Mouse (Mus musculus): ENCODE data around the gene Abo.

The Abo gene

DNA sequence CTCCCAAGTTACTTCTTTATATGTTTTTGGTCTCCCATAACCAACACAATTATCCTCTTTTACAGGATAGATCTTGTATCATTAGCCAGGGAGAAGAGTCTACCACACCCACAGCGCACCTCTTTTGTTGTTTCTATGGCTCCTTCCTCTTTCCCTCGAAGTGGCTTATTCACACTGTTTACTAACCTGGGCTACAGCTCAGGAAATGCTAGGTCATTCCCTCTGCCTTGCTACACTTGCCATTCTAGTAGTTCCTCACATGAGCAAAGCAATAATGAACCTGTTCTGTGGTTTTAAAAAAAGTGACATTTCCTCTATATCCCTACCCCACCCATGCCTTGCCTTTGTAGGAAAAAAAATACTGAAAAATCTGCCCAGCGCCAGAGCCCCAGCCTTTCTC lies 1.9 kb downstream of the Abo start:
- DNase-seq (ENCODE audit: low spot score), result no peak

DNA sequence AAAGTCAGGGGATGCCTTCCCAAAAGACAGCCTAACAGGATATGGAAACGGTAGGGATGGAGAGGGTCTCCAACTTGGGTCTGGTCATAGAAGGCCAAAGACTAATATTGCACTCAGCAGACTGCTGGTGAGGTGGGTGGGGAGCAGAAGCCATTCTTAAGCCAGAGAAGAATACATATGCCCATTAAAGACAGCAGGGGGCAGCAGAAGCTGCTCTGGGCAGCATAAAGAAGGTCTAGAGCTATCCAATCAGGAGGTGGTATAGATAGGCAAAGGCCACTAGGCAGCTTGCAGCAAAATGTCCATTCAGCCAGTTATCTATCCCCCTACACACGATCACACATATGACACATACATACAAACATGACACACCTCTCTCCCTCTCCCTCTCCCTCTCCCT lies 17.1 kb downstream of the Abo start:
- DNase-seq (ENCODE audit: low spot score), result no peak

DNA sequence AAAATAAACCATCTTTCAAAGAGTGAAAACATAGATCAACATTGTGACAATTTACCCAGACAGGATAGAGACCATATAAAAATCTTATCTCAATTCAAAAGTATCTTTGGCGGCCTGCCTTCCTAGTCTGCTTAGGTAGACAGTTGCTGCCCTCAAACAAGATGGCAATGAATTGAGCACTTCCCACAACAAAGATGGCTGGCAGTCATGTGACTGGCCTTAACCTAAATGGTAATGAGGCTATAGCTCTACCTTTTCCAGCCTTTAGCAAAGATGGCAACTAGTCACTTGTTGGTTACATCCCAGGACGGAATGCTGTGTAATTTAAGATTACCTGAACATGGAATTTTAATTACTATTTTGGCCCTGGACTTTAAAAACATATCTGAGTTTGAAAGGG lies 32.3 kb downstream of the Abo start:
- DNase-seq (ENCODE audit: low spot score), result no peak

DNA sequence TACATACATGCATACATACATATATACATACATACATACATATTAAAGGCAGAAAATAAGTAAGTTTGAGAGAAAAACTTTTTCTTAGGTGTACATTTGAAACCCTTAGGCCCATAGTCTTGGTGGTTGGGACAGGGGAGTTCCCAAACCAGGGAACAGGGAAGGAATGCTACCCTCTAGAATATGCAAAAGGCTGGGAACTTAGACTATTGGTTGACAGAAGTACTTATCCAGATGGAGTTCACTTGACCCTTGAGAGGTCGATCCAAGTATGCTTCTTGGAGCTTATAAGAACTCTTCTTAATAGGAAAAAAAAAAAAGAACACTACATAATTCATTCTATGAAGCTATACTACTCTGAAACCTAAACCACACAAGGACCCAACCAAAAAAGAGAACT lies 36.7 kb downstream of the Abo start:
- no peak for DNase-seq (ENCODE audit: low spot score)

DNA sequence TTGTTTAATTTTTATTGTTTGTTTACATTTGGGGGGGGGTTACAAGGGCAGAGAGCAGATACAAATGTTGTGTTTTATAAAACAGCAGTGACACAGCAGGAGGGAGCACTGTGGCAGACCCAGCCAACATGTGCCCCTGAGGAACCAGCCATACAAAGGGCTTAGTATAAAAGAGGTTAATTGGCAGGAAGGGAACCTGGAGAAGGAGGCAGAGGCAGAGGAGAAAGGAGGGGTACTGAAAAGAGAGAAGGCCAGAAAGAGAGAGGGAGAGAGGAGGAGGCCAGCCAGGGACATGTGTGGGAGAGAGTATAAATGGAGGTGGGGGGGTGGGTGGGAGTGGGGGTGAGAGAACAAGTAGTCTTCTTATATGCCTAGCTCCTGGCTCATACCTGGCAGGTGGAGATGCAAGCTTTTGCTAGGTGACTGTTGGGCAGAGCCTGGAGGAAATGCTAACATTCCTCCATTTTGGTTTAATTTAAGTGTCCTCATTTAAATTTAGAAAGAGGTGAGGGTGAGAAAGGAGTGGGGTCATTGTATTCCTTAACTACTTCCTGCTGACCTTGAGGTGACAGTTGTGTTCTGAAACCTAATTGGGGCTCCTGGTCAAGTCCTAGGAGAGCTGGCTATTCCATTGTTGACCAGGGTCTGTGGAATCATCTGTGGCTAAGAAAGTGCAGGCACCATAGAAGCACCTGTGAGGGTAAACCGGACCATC lies 37.4 kb downstream of the Abo start:
- DNase-seq (ENCODE audit: low spot score), result no peak

Measured in testis, postnatal 10 days (tissue).